Mouse (Mus musculus) heart, embryonic 13.5 days (tissue): ENCODE measurements around the gene Ern2. TPM values are rescaled to one million over a fixed set of nuclear protein-coding genes. Genes with fewer than 3 reads are reported as not detected.

Source experiments
- ATAC-seq: fragments of 200-750 bp; cut with Nextera tagmentation; 2 replicates; pipeline ENCODE4 v1.8.0; 2017; ENCODE audit warnings: moderate TSS enrichment; ENCODE audit not compliant: insufficient number of reproducible peaks, low FRiP score, low TSS enrichment; ENCODE audit errors: extremely low read depth
- H3K27ac ChIP-seq: fragments of 300-500 bp; sonication (generic); replicated peaks from 2 replicates; pipeline ENCODE4 v1.5.1; 2015; ENCODE audit warnings: moderate library complexity, mild to moderate bottlenecking, inconsistent platforms
- H3K27me3 ChIP-seq: fragments of 300-500 bp; sonication (generic); replicated peaks from 2 replicates; pipeline ENCODE4 v1.6.1; 2015; ENCODE audit warnings: mild to moderate bottlenecking, inconsistent platforms
- H3K36me3 ChIP-seq: fragments of 300-500 bp; sonication (generic); 2 replicates; pipeline ENCODE4 v1.6.1; 2015; ENCODE audit warnings: mild to moderate bottlenecking, inconsistent platforms
- H3K4me1 ChIP-seq: fragments of 300-500 bp; sonication (generic); 2 replicates; pipeline ENCODE4 v1.6.1; 2015; ENCODE audit warnings: inconsistent platforms
- H3K4me2 ChIP-seq: fragments of 300-500 bp; sonication (generic); 2 replicates; pipeline ENCODE4 v1.6.1; 2015; ENCODE audit warnings: inconsistent platforms, mild to moderate bottlenecking, moderate library complexity
- H3K4me3 ChIP-seq: fragments of 300-500 bp; sonication (generic); 2 replicates; pipeline ENCODE4 v1.5.1; 2015; ENCODE audit warnings: moderate library complexity, mild to moderate bottlenecking, inconsistent platforms
- H3K9ac ChIP-seq: fragments of 300-500 bp; sonication (generic); 2 replicates; pipeline ENCODE4 v1.6.1; 2015; ENCODE audit warnings: inconsistent platforms, mild to moderate bottlenecking, moderate library complexity
- H3K9me3 ChIP-seq: fragments of 300-500 bp; sonication (generic); 2 replicates; pipeline ENCODE4 v1.6.1; 2016; ENCODE audit warnings: inconsistent platforms
- WGBS: fragments of 180-500 bp; shearing (Covaris S2); methylation state at CpG from one replicate; pipeline ENCODE4 v1.1.7; 2015; ENCODE audit warnings: mixed read lengths; 5-methylcytosine and 5-hydroxymethylcytosine counted together
- polyA plus RNA-seq: library from polyadenylated mRNA; unstranded; fragments of >200 nt; fragmentation: Nextera tagmentation; extraction: Ambion mirVana; gene quantifications from 2 replicates; pipeline ENCODE4 v1.2.1, GENCODE M21; 2015

Ern2 gene
- polyA plus RNA-seq, 1 experiment from 2014 or later: not detected

DNA sequence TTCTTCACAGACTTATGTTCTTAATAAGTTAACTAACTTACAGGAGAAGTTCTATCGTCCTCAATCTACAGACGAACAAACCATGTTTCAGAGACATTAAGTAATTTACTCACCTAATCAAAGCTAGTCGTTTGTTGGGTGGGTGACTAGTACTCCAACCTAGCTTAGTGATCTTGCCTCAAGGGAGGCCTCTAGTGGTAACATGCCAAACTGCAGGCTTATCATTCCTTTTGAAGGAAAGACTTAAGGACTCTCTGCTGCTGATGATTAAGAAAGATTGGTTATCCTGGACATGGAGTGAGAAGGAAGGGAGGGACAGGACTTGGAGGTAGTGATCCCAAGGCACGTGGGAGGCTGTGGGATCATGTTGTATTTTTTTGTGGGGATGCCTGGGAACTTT is 11.3 kb upstream of the Ern2 start:
- 29% methylated on average over 4 of the region's 4 CpGs for WGBS
- no peak for ATAC-seq

DNA sequence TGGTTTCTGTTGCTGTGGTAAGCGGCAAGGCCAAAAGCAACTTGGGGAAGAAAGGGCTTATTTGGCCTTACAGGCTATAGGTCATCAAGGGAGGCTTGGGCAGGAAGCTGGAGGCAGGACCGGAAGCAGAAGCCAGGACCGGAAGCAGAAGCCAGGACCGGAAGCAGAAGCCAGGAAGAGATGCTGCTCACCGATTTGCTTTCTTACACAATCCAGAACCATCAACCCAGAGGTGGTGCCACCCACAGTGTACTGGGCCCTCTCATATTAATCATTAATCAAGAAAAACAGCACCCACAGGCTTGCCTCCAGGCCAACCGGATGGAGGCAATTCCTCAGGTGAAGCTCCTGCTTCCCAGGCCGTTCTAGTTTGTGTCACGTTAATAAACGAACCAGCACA is 10.8 kb upstream of the Ern2 start:
- H3K4me2 ChIP-seq: no peak overlapping the region
- 79% methylated on average over 9 of the region's 9 CpGs for WGBS

More for the DNA sequence above, 11.3 kb upstream of the Ern2 start:
- no peaks in the 10 kb centered on the region for H3K27me3 ChIP-seq
- H3K9me3 ChIP-seq: no peaks in the 10 kb centered on the region
- no peak overlapping the region for H3K4me3 ChIP-seq
- H3K27ac ChIP-seq: no peak overlapping the region
- H3K4me1 ChIP-seq: 0 out of 2 replicates have a peak, but pooled peaks cover 3% of the 10 kb centered on the region
- H3K4me2 ChIP-seq: no peak overlapping the region
- H3K36me3 ChIP-seq: no peaks in the 10 kb centered on the region
- no peak overlapping the region for H3K9ac ChIP-seq

DNA sequence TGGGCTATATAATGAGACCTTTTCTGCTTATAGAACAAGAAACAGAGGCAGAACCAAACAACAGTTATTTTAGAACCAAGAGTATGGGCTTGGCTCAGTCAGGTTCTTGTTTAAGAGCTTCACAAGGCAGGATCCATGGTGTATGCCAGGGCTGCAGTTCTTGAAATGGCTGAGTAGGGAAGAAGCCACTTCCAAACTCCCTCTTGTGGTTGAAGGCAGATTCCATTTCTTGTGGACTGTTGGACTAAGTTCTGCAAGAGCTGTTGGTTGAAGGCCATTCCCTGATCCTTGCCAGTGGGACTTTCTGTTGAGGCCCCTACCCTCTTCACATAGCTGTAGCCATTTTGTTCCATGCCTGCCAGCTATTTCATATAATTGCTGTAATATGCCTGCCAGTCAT is 7.9 kb upstream of the Ern2 start:
- no peak for ATAC-seq

More for the DNA sequence above, 10.8 kb upstream of the Ern2 start:
- Histone ChIP-seq H3K9ac (no peak overlapping the region), H3K27me3 (no peaks in the 10 kb centered on the region), H3K9me3 (no peaks in the 10 kb centered on the region), H3K4me3 (no peak overlapping the region), H3K27ac (no peak overlapping the region), H3K4me1 (0 out of 2 replicates have a peak, but pooled peaks cover 3% of the 10 kb centered on the region), H3K36me3 (no peaks in the 10 kb centered on the region)
- no peak for ATAC-seq

DNA sequence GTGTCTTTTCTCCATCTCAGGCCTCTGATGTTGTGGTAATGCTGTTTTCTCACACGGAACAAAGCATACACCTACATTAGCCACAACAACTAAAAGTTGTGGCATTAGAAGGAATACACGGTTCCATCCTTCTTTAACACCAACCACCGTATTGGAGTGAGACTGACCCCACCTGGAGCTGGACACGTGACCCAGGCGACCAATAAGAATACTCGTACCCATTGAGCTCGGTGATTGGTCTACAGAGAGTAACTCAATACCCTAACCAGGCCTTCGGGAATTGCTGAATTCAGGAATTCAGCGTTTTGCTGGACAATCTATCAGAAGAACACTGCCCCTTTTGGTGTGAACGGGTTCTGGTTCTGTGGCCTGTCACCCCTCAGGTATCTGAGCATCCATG is 5.1 kb upstream of the Ern2 start:
- Histone ChIP-seq H3K9me3 (no peaks in the 10 kb centered on the region), H3K9ac (no peak overlapping the region), H3K4me3 (no peak overlapping the region), H3K27ac (no peak overlapping the region), H3K4me1 (no peaks in the 10 kb centered on the region), H3K27me3 (no peaks in the 10 kb centered on the region), H3K36me3 (no peaks in the 10 kb centered on the region), H3K4me2 (no peak overlapping the region)
- WGBS: 61% methylated on average over 10 of the region's 10 CpGs
- no peak for ATAC-seq

More for the DNA sequence above, 7.9 kb upstream of the Ern2 start:
- H3K4me3 ChIP-seq: no peak overlapping the region
- no peak overlapping the region for H3K4me2 ChIP-seq
- no peak overlapping the region for H3K27ac ChIP-seq
- H3K27me3 ChIP-seq: no peaks in the 10 kb centered on the region
- no peaks in the 10 kb centered on the region for H3K9me3 ChIP-seq
- no peaks in the 10 kb centered on the region for H3K4me1 ChIP-seq
- H3K36me3 ChIP-seq: no peaks in the 10 kb centered on the region
- H3K9ac ChIP-seq: no peak overlapping the region

DNA sequence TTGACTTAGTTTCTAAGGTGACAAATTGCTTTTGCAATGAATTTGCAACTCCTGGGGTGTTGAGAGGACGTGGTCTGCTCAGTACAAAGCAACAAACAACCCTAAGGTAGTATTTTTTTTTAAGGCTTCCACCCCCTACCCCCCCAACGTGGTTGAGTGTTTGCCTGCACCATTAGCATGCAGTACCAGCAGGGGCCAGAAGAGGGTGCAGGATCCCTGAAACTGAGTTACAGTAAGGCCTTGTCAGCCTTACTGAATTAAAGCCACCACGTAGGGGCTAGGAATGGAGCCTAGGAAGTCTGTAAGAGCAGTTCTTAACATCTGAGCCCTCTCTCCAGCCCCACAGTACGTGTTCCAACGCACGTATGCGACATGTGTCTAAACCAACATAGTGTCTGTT is 3.5 kb upstream of the Ern2 start:
- no peak overlapping the region for H3K4me2 ChIP-seq
- no peaks in the 10 kb centered on the region for H3K9me3 ChIP-seq
- ATAC-seq: no peak
- H3K4me1 ChIP-seq: no peaks in the 10 kb centered on the region; the same call in 1 of the 2 replicates
- H3K4me3 ChIP-seq: no peak overlapping the region
- H3K27me3 ChIP-seq: 0 out of 2 replicates have a peak, but pooled peaks cover 6% of the 10 kb centered on the region
- no peak overlapping the region for H3K9ac ChIP-seq
- no peak overlapping the region for H3K27ac ChIP-seq
- WGBS: 26% methylated on average over 7 of the region's 7 CpGs
- H3K36me3 ChIP-seq: no peaks in the 10 kb centered on the region

DNA sequence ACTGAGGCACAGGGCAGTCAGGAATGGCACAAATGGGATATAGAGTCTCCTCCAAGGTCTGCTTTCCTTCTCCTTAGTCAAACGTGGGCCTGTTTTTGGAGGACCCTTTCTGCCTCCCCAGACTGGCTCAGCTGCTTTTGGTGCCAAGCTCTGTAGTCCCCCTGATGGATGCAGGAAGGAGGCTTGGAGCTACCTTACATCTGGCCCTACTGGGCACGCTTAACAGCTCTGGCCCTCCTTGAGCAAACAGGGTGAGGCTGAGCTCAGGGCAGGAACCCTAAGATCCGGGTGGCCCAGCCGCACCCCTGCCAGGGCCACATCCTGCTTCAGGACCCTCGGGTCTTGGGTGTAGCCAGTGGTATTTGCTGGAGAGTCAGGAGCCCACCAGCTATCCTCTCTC is 1.4 kb downstream of the Ern2 start:
- Histone ChIP-seq H3K36me3 (no peaks in the 10 kb centered on the region), H3K9me3 (no peaks in the 10 kb centered on the region), H3K4me2 (no peak overlapping the region), H3K27me3 (0 out of 2 replicates have a peak, but pooled peaks cover 9% of the 10 kb centered on the region), H3K9ac (no peak overlapping the region), H3K4me1 (no peaks in the 10 kb centered on the region; the same call in 1 of the 2 replicates), H3K27ac (no peak overlapping the region), H3K4me3 (no peak overlapping the region)
- 57% methylated on average over 5 of the region's 5 CpGs for WGBS
- no peak; the same call in 1 of the 2 replicates for ATAC-seq

DNA sequence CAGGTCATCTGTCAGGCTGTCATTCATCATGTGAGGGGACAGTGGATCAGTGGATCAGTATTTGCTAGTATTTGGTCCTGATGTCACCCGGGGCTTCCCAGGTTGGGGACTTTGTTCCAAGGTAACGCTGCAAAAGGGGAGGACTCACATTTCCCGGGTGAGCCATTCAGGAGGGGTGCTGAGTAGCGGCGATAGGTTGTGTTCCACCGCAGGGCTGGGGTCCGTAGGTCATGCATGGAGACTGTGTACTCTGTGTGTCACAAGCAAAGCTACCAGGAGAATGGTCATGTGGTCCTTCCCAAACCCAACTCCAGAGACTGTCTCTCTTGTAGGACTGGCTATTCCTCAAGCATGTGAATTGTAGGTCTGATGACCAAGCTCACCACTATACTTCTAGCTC is 5.3 kb downstream of the Ern2 start:
- Histone ChIP-seq H3K36me3 (no peaks in the 10 kb centered on the region), H3K9me3 (no peaks in the 10 kb centered on the region), H3K9ac (no peak overlapping the region), H3K4me1 (no peaks in the 10 kb centered on the region; the same call in 1 of the 2 replicates), H3K27ac (no peak overlapping the region), H3K27me3 (peaks cover 7% of the 10 kb centered on the region; the same call in 1 of the 2 replicates), H3K4me2 (no peak overlapping the region), H3K4me3 (no peak overlapping the region)
- ATAC-seq: no peak
- WGBS: 78% methylated on average over 7 of the region's 7 CpGs

DNA sequence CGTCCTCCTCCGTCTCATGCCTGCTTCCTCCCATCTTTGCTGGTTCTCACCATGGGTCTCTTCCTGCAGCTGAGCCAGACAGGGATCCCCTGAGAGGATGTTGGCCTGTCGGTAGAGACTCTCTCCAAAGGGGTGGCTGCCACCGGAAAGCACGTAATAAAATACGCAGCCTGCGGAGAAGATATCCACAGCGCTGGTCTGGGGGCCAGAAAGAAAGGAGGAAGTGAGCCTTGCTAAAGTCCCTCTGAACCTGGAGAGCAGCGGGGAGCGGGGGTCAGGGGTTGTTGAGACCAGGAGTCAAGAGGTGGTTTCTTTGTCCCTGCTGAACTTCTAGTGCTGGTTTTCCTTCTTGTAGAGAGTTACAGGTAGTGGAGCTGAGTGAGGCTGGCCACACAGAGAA is 14.4 kb downstream of the Ern2 start:
- Histone ChIP-seq H3K27me3 (no peaks in the 10 kb centered on the region; the same call in 1 of the 2 replicates), H3K9me3 (no peaks in the 10 kb centered on the region), H3K4me3 (no peak overlapping the region), H3K4me1 (no peaks in the 10 kb centered on the region), H3K27ac (no peak overlapping the region), H3K9ac (no peak overlapping the region), H3K4me2 (no peak overlapping the region), H3K36me3 (peaks cover 44% of the 10 kb centered on the region)
- WGBS: 73% methylated on average over 10 of the region's 10 CpGs
- ATAC-seq: no peak

DNA sequence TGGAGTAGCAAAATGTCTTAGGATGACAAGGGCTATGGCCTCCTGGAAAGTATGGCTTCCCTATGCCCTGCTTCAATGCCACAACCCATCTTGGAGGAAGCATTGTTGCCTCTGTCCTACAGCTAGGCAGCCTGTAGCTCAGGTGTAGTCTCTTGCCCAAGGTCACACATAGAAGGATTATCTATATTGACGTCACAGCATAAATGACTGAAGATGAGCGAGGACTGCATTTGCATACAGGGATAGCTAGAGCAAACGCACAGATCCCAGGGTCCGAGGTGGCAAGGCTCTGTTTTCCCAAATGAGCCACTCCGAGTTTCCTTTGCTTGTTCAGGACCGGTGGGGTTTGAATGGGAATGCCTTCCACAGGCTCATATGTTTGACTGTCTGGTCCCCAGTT is 15.3 kb downstream of the Ern2 start:
- Histone ChIP-seq H3K4me3 (no peak overlapping the region), H3K4me1 (no peaks in the 10 kb centered on the region; the same call in 1 of the 2 replicates), H3K4me2 (no peak overlapping the region), H3K9ac (no peak overlapping the region), H3K36me3 (peaks cover 53% of the 10 kb centered on the region), H3K27ac (no peak overlapping the region), H3K27me3 (no peaks in the 10 kb centered on the region; the same call in 1 of the 2 replicates), H3K9me3 (no peaks in the 10 kb centered on the region)
- no peak for ATAC-seq
- 78% methylated on average over 6 of the region's 6 CpGs for whole genome bisulfite sequencing

DNA sequence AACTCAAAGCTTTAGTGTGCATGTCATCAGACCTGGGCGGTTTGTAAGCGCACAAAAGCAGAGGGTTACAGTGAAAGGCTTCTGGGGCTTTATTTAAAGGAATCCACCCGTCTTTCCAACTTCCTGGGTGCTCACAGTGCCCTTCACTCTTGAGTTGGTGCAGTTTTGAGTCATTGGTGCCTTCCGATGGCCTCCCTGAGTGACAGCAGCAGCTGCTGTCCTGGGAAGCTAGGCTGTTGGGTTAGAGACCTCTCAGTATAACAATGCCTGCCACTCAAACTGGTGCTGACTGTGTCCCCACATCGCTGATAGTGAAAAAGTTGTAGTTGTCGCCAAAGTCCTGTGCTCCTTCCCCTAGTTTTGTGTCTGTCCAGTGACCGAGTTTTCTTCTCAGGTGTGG is 18.8 kb downstream of the Ern2 start:
- ATAC-seq: no peak
- no peak overlapping the region for H3K27ac ChIP-seq
- no peak overlapping the region for H3K4me2 ChIP-seq
- no peak overlapping the region for H3K9ac ChIP-seq
- no peak overlapping the region for H3K4me3 ChIP-seq
- H3K27me3 ChIP-seq: no peaks in the 10 kb centered on the region
- H3K9me3 ChIP-seq: no peaks in the 10 kb centered on the region
- 89% methylated on average over 7 of the region's 7 CpGs for WGBS
- H3K4me1 ChIP-seq: no peaks in the 10 kb centered on the region; the same call in 1 of the 2 replicates
- peaks cover 86% of the 10 kb centered on the region for H3K36me3 ChIP-seq

DNA sequence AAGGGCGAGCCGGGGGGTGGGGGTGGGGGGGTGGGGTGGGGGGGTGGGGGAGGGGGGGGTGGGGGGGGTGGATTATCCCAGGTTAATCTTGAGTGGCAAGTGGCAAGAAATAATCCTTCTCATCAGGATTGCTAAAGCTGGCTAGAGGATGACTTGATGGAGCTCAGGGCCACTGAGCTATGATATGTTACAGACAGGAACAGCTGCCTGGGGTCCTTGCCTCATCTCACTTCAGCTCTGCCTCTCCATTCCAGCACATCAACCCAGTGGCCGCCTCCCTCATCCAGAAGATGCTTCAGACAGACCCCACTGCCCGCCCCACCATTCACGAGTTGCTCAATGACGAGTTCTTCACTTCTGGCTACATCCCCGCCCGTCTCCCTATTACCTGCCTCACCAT is 22.2 kb downstream of the Ern2 start:
- H3K9me3 ChIP-seq: no peaks in the 10 kb centered on the region
- no peak overlapping the region for H3K9ac ChIP-seq
- WGBS: 90% methylated on average over 6 of the region's 8 CpGs
- no peak overlapping the region for H3K4me2 ChIP-seq
- no peak for ATAC-seq
- peaks cover 25% of the 10 kb centered on the region for H3K4me1 ChIP-seq
- H3K36me3 ChIP-seq: peaks cover 78% of the 10 kb centered on the region
- no peak overlapping the region for H3K4me3 ChIP-seq
- H3K27ac ChIP-seq: no peak overlapping the region
- no peaks in the 10 kb centered on the region for H3K27me3 ChIP-seq

DNA sequence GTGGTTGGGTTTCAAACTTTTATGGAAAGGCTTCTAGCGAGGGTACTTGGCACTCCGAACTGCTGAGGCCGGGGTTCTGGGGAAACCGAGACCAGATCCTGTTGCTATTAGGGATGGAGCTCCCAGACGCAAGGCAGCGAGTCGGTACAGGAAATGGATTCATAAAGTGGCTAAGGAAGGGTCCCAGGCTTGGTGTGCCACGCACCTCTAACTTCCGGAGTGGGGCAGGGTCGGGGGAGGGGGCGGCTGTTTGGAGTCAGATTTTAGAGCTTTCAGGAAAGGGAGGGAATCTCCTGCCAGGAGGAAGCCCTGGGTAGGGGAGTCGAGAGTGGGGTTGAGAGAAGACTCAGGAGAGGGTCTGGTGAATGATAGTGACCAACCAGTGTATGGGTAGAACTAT is 26.0 kb downstream of the Ern2 start:
- Histone ChIP-seq H3K4me3 (peak overlapping the region; percentile 91), H3K27ac (peak overlapping the region; percentile 81), H3K36me3 (peaks cover 41% of the 10 kb centered on the region), H3K4me2 (peak overlapping the region; percentile 97), H3K27me3 (no peaks in the 10 kb centered on the region), H3K9me3 (no peaks in the 10 kb centered on the region), H3K9ac (peak overlapping the region; percentile 89), H3K4me1 (peaks cover 37% of the 10 kb centered on the region)
- no peak for ATAC-seq
- under 1% methylated on average over 12 of the region's 12 CpGs for WGBS
